Mouse (Mus musculus) megakaryocyte-erythroid progenitor cell, adult 5-6 weeks (primary cell): ENCODE measurements around the gene Thada. TPM values are rescaled to one million over a fixed set of nuclear protein-coding genes. Genes with fewer than 3 reads are reported as not detected.

Source experiments
- ATAC-seq: replicated peaks from 2 replicates; pipeline ENCODE4 v1.8.0; 2016; ENCODE audit warnings: mild to moderate bottlenecking, inconsistent platforms; ENCODE audit not compliant: severe bottlenecking, poor library complexity, low FRiP score, low TSS enrichment
- total RNA-seq, 2 experiments: library from RNA; stranded (forward) in 1 of 2; stranded (reverse) in 1 of 2; fragments of 200-1000, 215-1000 nt in 1 of 2; fragments of >200 nt in 1 of 2; fragmentation: Nextera tagmentation in 1 of 2; gene quantifications; 2 replicates each; pipeline ENCODE4 v1.2.3; 2014 to 2017

Thada gene
- total RNA-seq, 2 experiments from 2014 or later = 34.0 to 34.5 TPM

GRCm38 (mm10) chr17:84386176-84386575, 79.8 kb downstream of the Thada start:
- no peak for ATAC-seq

GRCm38 (mm10) chr17:84385696-84386095, 80.3 kb downstream of the Thada start:
- 0 out of 2 replicates have a peak, but pooled peaks have one; percentile 52 for ATAC-seq

GRCm38 (mm10) chr17:84384661-84385060, 81.3 kb downstream of the Thada start:
- ATAC-seq = no peak

DNA sequence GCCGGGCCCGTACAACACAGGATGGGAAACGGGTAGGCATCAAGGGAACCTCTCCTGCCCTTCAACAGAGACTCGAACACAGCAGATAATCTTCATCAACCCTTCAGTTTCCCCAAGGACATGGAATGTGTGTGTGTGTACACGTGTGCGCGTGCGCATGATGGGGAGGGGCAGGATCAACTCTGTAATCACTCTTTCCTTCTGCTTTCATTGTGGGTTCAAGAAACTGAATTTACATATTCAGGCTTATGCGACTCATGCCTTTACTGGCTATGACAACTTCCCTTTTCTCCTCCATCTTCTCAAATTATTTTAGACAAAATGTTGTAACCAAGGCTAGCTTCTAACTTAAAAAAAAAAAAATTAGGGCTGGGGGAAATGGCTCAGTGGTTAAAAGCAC, 85.7 kb downstream of the Thada start:
- ATAC-seq = no peak

- ATAC-seq = no peak
These were observed 89.1 kb downstream of the Thada start for GRCm38 (mm10) chr17:84376882-84377281.

DNA sequence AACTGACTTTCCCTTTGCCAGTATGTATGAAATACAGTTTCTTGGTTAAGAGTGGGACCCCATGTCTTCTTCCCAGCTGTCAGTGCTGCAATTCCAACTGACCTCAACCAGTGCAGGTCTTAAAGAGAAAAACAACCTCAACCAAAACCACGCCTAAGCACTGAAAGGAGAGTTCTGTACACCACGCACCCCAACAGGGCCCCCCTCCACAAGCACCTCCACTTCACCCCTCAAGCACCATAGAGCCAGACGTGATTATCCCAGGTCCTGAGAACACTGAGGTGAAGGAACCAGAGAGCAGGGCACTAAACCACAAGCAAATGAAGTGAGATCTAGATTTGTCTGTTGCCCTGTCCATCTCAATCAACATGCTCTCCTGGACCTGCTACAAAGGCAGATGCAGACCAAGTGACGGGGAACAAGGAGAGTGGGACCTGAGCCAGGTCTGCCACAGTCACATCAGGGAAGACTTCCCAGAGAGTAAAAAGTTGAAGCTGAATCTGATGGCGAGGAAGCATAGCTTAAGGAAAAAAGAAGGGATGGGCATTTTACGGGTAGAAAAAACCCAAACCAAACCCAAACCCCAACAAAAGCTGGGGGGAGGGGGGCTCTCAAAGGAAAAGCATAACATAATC, 93.5 kb downstream of the Thada start:
- no peak for ATAC-seq

DNA sequence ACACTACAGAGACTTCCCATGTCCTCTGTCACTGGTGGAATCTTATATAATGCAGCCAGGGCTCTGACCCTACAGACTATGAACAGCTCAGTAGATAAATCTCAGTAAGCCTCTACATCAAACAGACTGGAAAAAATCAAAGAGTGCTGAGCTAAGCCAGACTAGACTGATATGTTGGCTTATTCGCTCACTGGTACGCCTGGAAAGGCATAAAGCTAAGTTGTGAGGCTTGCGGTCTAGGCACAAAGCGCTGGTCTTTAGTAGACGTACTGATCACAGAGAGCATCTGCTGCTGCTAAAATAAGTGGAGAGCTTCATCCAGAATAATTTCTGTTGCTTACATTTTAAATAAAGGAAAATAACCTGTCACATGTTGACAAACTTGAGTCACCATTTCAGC, 95.6 kb downstream of the Thada start:
- no peak for ATAC-seq

GRCm38 (mm10) chr17:84369769-84370168, 96.2 kb downstream of the Thada start:
- no peak for ATAC-seq

DNA sequence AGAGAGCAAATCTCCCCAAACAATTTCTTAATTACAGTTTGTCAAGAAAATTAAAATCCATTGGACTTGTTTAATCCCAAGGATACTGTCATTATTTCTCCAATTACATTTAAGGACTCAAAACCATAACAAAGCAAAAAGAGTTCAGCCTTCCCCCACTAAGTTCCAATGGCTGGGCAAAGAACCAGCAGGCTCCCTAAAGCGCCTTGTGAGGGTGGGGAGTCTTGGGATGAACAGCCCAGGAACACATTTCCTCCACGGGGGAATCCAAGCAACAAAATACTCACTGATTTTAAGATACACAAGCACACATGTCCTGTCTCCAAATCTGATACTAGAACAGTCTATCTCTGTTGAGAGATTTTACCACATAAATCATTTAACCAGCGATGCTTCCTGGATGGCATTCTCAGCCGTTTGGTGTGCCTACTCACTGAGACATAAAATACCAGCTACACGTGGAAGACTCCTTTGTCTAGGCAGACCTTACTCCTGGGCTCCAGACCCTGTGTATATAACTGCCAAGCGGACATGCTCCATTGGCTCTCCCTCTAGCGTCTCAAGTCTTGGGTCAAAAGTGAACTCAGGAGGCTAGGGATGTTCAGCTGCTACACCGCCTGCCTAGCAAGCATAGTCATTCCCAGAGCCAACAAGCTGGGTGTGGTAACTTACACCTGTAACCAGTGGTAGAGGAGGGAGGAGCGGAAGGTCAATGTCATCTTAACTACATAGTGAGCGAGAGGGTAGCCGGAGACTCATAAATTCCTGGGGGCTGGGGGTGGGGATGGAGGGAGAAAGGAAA, 97.6 kb downstream of the Thada start:
- no peak for ATAC-seq

DNA sequence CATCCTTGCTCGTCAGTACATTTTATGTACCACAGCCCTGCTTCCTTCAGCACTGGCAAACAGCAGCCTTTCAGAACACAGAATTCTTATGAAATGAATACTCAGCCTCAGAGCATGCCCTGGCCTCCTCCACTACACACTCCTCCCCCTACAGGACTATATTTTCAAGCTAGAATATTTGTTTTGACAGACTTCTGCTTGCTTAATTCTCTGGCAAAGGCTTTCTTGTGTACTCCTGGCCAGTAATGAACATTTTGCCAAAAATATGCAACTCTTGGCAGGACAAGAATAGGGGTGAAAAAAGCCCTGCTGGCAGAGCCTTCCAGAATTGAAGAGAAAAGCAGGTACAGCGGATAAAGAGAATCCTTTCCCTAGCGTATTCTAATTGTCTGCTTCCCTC, 98.3 kb downstream of the Thada start:
- ATAC-seq = no peak

DNA sequence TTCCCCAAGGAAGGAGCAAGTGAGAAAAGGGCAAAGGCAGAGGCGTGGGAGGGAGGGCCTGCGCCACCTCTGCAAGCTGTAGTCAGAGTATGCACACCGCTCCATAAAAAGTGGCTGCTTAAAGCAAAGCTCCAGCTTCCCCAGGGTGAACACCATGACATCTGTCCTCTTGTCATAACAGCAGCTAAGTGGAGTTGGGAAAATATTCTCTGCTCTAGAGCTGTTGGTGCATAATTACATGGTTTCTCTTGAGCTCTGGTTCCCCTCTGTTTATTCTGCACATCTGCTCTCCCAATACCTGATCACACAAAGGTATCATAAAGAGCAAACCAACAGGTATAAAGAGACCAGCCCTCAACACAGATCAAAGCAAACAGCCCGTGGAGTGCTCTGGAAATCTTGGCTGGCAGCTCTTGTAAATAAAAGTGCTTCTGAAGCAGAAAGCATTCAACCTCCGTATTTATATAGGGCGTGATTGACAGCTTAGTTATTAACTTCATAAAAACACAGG, 100.2 kb downstream of the Thada start:
- ATAC-seq = no peak

DNA sequence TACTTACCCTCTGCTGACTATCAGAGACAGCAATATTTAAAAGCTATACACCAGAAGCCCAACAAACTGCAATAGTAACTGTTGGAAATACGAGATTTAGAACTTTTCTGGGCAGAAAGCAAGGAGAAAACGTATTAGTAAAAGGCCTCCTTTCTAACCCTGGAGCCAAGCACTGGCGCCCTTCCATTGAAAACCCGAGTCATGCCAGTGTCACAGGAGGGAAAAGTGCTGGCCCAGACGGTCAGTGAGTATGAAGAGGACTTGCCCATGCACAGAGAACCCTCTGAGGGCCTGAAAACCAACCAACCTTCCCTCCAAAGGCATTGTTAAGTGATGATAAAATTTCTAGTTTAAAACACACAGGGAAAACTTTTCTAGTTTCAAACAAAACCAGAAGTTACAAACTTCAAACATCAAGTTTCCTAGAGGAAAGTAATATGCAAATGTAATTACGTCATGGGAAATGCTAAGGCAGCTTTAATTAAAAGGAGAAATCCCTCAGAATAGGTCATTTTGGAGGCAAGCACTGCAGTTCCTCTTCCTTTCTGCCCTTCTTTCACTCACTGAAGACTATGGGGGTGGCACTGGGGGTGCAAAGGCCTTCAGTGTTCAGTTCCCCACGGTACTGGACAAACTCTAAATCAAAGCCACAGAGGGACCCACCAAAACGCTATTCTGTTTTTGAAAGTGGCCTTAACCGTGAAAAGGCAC, 100.8 kb downstream of the Thada start:
- no peak for ATAC-seq

DNA sequence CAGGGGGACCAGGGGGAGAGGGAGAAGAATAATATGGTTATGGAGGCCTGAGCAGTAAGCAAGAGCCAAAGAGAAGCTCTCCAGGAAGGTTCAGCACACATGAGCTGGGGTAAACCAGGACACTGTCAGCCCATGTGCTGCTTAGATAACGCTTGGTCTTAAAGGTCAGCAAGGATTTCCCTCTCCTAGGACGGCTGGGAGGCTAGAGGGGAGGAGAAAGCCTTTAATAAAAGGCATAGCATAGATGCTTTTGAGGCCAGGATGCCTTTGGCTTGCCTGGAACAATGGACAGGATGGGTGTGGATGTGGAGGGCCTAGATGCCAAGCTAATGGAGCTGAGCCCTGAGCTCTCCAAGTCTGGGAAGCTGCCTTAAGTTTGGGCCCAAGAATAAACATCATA, 102.6 kb downstream of the Thada start:
- no peak for ATAC-seq

- ATAC-seq = no peak
These were observed 103.3 kb downstream of the Thada start for GRCm38 (mm10) chr17:84362581-84363286.

- ATAC-seq = no peak
These were observed 105.0 kb downstream of the Thada start for GRCm38 (mm10) chr17:84361006-84361405.

DNA sequence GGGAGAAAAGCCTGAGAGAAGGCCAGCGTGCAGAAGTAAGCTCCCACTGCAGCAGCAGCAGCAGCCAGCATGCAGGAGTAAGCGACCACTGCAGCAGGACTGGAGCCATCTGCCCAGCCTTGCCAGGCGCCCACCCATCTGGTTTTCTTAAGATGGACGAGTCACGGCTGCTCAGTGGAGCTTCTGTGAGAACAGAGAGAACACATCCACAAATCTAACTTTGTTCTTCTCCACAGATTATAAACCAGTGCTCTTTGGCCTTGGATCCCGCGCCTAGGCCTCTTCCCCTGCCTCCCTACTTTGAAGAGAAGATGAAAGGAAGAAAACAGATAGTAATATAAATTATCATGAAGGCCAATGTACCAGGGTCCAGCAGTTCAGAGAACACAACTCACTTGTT, 106.2 kb downstream of the Thada start:
- ATAC-seq = no peak

DNA sequence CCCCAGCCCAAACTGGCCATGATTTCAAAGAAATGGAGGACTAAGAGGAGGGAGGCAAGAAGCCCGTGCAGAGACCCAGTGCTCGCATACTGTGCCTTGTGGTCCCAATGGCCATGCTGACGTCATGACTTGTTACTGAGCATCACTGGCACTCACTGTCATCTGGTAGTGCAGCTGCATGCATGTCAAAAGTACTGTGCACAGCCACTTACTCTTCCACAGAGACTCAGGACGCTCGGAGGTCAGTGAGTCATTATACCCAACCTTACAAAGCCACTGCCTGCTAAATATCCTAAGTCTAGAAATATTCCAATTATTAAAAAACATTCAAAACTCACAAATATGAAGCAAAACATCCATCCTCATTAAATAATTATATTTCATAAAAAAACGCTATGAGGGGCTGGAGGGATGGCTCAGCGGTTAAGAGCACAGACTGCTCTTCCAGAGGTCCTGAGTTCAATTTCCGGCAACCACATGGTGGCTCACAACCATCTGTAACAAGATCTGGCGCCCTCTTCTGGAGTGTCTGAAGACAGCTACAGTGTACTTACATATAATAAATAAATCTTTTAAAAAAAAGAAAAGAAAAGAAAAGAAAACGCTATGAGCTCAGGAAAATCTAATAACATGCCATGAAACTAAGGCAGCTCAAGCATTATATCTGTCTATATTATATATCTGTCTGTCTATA, 106.9 kb downstream of the Thada start:
- no peak for ATAC-seq

GRCm38 (mm10) chr17:84357776-84358175, 108.2 kb downstream of the Thada start:
- ATAC-seq = no peak
